27 mouse cellular contexts compared by ENCODE assay signal in genomic region chr6:36384102-36384501, GRCm38 (mm10). TPM values are rescaled to one million over a fixed set of nuclear protein-coding genes. Genes with fewer than 3 reads are reported as not detected.
A peak's percentile ranks its signal among the peaks of the same experiment; 100 is the strongest.
DNase-seq lines count a peak whose midpoint lies in the region; ATAC-seq and TF ChIP-seq lines count a peak whose summit lies in the region.
"Had no signal": no experiment of that assay in that cellular context is flagged by ENCODE, and none has a peak within 500 bp of the region (broad histone marks: within the 10 kb centered on the region; RNA-seq: fewer than 3 reads in every experiment).

No protein-coding gene starts in this region.

- H3K4me2 ChIP-seq in hindbrain, postnatal 0 days (ENCODE audit: low read depth, low read length) = no peak overlapping the region
- no peak overlapping the region for H3K4me2 ChIP-seq in hindbrain, embryonic 12.5 days (replicated peaks)
- no peak overlapping the region for H3K4me2 ChIP-seq in lung, postnatal 0 days (replicated peaks; ENCODE audit: low read depth, low read length)
- H3K4me2 ChIP-seq: embryonic facial prominence, embryonic 13.5 days; heart, embryonic 15.5 days; hindbrain, embryonic 15.5 days; midbrain, embryonic 15.5 days had no signal

- no peak for TF ChIP-seq EP300 in lung, postnatal 0 days (IDR thresholded peaks at IDR 0.05)

- no peak overlapping the region for H3K4me3 ChIP-seq in hindbrain, postnatal 0 days (ENCODE audit: low read length)
- H3K4me3 ChIP-seq in hindbrain, embryonic 12.5 days = no peak overlapping the region
- H3K4me3 ChIP-seq in lung, postnatal 0 days (ENCODE audit: low read depth, low read length) = no peak overlapping the region
- H3K4me3 ChIP-seq: embryonic facial prominence, embryonic 13.5 days; forebrain, embryonic 10.5 days; heart, embryonic 15.5 days; hindbrain, embryonic 15.5 days; midbrain, embryonic 15.5 days had no signal

- DNase-seq in embryo, embryonic 11 days = peak; percentile 7
- DNase-seq in embryo, embryonic 9.5 days (ENCODE audit: extremely low spot score) = no peak
- DNase-seq in hindbrain, postnatal 0 days (ENCODE audit: low spot score) = no peak
- no peak for DNase-seq in lung, postnatal 0 days (ENCODE audit: low spot score)
- no peak for DNase-seq in lung, postnatal 10 days
- DNase-seq in adipocyte (ENCODE audit: low spot score) = no peak
- DNase-seq: adrenal gland, adult 8-10 months; cerebellum, adult 2 months; cerebellum, postnatal 14 days; kidney, adult 8-10 months; layer of hippocampus, adult 9-11 months; liver; right cerebral cortex, postnatal 25 days; thymus, postnatal 4 days had no signal

- 48% methylated on average over 3 of the region's 3 CpGs for WGBS in hindbrain, postnatal 0 days
- WGBS in hindbrain, embryonic 12.5 days = 48% methylated on average over 3 of the region's 3 CpGs
- WGBS in lung, postnatal 0 days = 47% methylated on average over 3 of the region's 3 CpGs

- peaks cover 1% of the 10 kb centered on the region; the same call in 1 of the 2 replicates for H3K4me1 ChIP-seq in hindbrain, postnatal 0 days (ENCODE audit: insufficient read depth, low read length)
- peaks cover 6% of the 10 kb centered on the region; the same call in 1 of the 2 replicates for H3K4me1 ChIP-seq in hindbrain, embryonic 12.5 days
- H3K4me1 ChIP-seq in lung, postnatal 0 days (ENCODE audit: insufficient read depth, low read depth, low read length) = no peaks in the 10 kb centered on the region; the same call in 1 of the 2 replicates

- H3K9ac ChIP-seq in hindbrain, postnatal 0 days (replicated peaks; ENCODE audit: low read length) = no peak overlapping the region
- no peak overlapping the region for H3K9ac ChIP-seq in hindbrain, embryonic 12.5 days
- no peak overlapping the region for H3K9ac ChIP-seq in lung, postnatal 0 days (replicated peaks; ENCODE audit: low read depth)
- H3K9ac ChIP-seq: embryonic facial prominence, embryonic 13.5 days; heart, embryonic 15.5 days; hindbrain, embryonic 15.5 days; liver, embryonic 14.5 days; midbrain, embryonic 15.5 days had no signal

- H3K27ac ChIP-seq in hindbrain, postnatal 0 days = no peak overlapping the region
- H3K27ac ChIP-seq in hindbrain, embryonic 12.5 days = no peak overlapping the region
- no peak overlapping the region for H3K27ac ChIP-seq in lung, postnatal 0 days (ENCODE audit: low read length)
- H3K27ac ChIP-seq: embryonic facial prominence, embryonic 13.5 days; forebrain, embryonic 10.5 days; heart, embryonic 15.5 days; hindbrain, embryonic 15.5 days; kidney, postnatal 0 days; liver, embryonic 14.5 days; midbrain, embryonic 15.5 days had no signal

- H3K27me3 ChIP-seq in hindbrain, postnatal 0 days (ENCODE audit: insufficient read depth, low read length) = no peaks in the 10 kb centered on the region
- peaks cover 23% of the 10 kb centered on the region for H3K27me3 ChIP-seq in hindbrain, embryonic 12.5 days
- H3K27me3 ChIP-seq in lung, postnatal 0 days (replicated peaks; ENCODE audit: insufficient read depth, low read length) = peaks cover 5% of the 10 kb centered on the region; the same call in 1 of the 2 replicates
- H3K27me3 ChIP-seq: hindbrain, embryonic 15.5 days; midbrain, embryonic 15.5 days had no signal

- H3K9me3 ChIP-seq in hindbrain, postnatal 0 days (ENCODE audit: low read length) = no peaks in the 10 kb centered on the region
- no peaks in the 10 kb centered on the region for H3K9me3 ChIP-seq in hindbrain, embryonic 12.5 days (replicated peaks)
- no peaks in the 10 kb centered on the region for H3K9me3 ChIP-seq in lung, postnatal 0 days (ENCODE audit: low read length)
- H3K9me3 ChIP-seq: embryonic facial prominence, embryonic 13.5 days; forebrain, embryonic 10.5 days; heart, embryonic 15.5 days; hindbrain, embryonic 15.5 days; midbrain, embryonic 15.5 days had no signal

- peak; percentile 35; the same call in 1 of the 2 replicates for TF ChIP-seq CTCF in hindbrain, postnatal 0 days (IDR thresholded peaks at IDR 0.05; ENCODE audit: low read depth)
- peak; percentile 27 for TF ChIP-seq CTCF in lung, postnatal 0 days (IDR thresholded peaks at IDR 0.05)

- ATAC-seq in hindbrain, postnatal 0 days = no peak
- ATAC-seq in hindbrain, embryonic 12.5 days (ENCODE audit: low FRiP score) = no peak
- no peak for ATAC-seq in lung, postnatal 0 days
- ATAC-seq: activated CD4-positive, CD25-positive, alpha-beta regulatory T cell, adult 4 months; forebrain, embryonic 16.5 days; midbrain, embryonic 15.5 days had no signal

- no peaks in the 10 kb centered on the region for H3K36me3 ChIP-seq in hindbrain, postnatal 0 days (ENCODE audit: insufficient read depth, low read length)
- no peaks in the 10 kb centered on the region for H3K36me3 ChIP-seq in hindbrain, embryonic 12.5 days
- H3K36me3 ChIP-seq in lung, postnatal 0 days (ENCODE audit: insufficient read depth, low read length) = no peaks in the 10 kb centered on the region
- H3K36me3 ChIP-seq: embryonic facial prominence, embryonic 13.5 days; forebrain, embryonic 10.5 days; heart, embryonic 15.5 days; hindbrain, embryonic 15.5 days; midbrain, embryonic 15.5 days had no signal

RNA-seq across cellular contexts. Expression of gene Chrm2, which starts 3.8 kb away (rescaled TPM):
- 15.9 and 16.6 TPM in 2 replicates for total RNA-seq in hindbrain, postnatal 0 days (2014; rRNA removed)
- polyA plus RNA-seq in hindbrain, postnatal 0 days (2015; fragmentation: Nextera tagmentation; extraction: Ambion mirVana) = 8.3 and 8.9 TPM in 2 replicates
- polyA plus RNA-seq in hindbrain, embryonic 12.5 days (2016; fragmentation: Nextera tagmentation; extraction: Ambion mirVana) = 1.5 and 2.0 TPM in 2 replicates
- 4.1 and 5.1 TPM in 2 replicates for polyA plus RNA-seq in lung, postnatal 0 days (2015; fragmentation: Nextera tagmentation; extraction: Ambion mirVana)
- total RNA-seq: adrenal gland, adult 8-10 months; hematopoietic stem cell, adult 5-6 weeks; neutrophil, adult 5-6 weeks had no signal
- polyA plus RNA-seq: activated CD4-positive, CD25-positive, alpha-beta regulatory T cell, adult 4 months; testis, adult 2 months had no signal
